19 mouse cellular contexts compared by ENCODE assay signal in the genomic region with DNA sequence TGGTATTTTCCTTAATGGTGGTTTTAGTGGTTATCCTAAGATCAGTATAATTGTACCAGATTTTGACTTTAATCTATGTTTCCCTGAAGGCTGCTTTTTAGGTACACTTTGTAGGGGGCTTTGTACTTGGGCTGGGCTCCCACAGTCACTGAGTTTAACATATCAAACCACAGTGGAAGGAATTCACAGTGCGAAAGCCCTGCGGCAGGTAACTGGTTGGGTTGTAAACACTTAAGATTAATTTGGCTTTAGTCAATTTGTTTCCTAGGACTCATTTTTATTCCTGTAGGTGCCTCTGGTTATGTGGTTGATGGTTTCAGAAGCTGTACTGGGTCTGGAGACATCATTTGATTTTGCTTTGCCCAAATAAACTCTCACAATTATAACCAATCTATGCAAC. TPM values are rescaled to one million over a fixed set of nuclear protein-coding genes. Genes with fewer than 3 reads are reported as not detected.
"Had no signal": no experiment of that assay in that cellular context is flagged by ENCODE, and none has a peak within 500 bp of the region (broad histone marks: within the 10 kb centered on the region; RNA-seq: fewer than 3 reads in every experiment).

No protein-coding gene starts in this region.

- H3K27me3 ChIP-seq: limb, embryonic 12.5 days; limb, embryonic 15.5 days; midbrain, embryonic 12.5 days; midbrain, embryonic 15.5 days; neural tube, embryonic 12.5 days; neural tube, embryonic 15.5 days had no signal

- DNase-seq: left cerebral cortex, postnatal 4 days; liver, postnatal 0 days; lung, embryonic 14.5 days; right cerebral cortex, adult 18-20 months; right cerebral cortex, postnatal 14 days; right cerebral cortex, postnatal 4 days; thymus, postnatal 25 days had no signal

- H3K27ac ChIP-seq: limb, embryonic 12.5 days; limb, embryonic 15.5 days; liver, embryonic 14.5 days; macrophage; midbrain, embryonic 12.5 days; midbrain, embryonic 15.5 days; neural tube, embryonic 12.5 days; neural tube, embryonic 15.5 days; stomach, postnatal 0 days had no signal

- H3K9ac ChIP-seq: limb, embryonic 12.5 days; limb, embryonic 15.5 days; liver, embryonic 14.5 days; liver, postnatal 0 days; lung, embryonic 14.5 days; midbrain, embryonic 12.5 days; midbrain, embryonic 15.5 days; neural tube, embryonic 12.5 days; neural tube, embryonic 15.5 days had no signal

- H3K4me1 ChIP-seq: limb, embryonic 12.5 days; limb, embryonic 15.5 days; midbrain, embryonic 15.5 days; neural tube, embryonic 12.5 days; neural tube, embryonic 15.5 days had no signal

- ATAC-seq: intestine, postnatal 0 days; liver, postnatal 0 days; lung, postnatal 0 days; midbrain, embryonic 15.5 days had no signal

- H3K9me3 ChIP-seq: limb, embryonic 12.5 days; limb, embryonic 15.5 days; midbrain, embryonic 12.5 days; midbrain, embryonic 15.5 days; neural tube, embryonic 12.5 days; neural tube, embryonic 15.5 days had no signal

- H3K4me2 ChIP-seq: limb, embryonic 12.5 days; limb, embryonic 15.5 days; liver, embryonic 11.5 days; lung, embryonic 14.5 days; midbrain, embryonic 12.5 days; midbrain, embryonic 15.5 days; neural tube, embryonic 12.5 days; neural tube, embryonic 15.5 days had no signal

- H3K36me3 ChIP-seq: limb, embryonic 12.5 days; limb, embryonic 15.5 days; midbrain, embryonic 12.5 days; midbrain, embryonic 15.5 days; neural tube, embryonic 12.5 days; neural tube, embryonic 15.5 days had no signal

- H3K4me3 ChIP-seq: limb, embryonic 12.5 days; limb, embryonic 15.5 days; midbrain, embryonic 12.5 days; midbrain, embryonic 15.5 days; neural tube, embryonic 12.5 days; neural tube, embryonic 15.5 days had no signal

RNA-seq across cellular contexts. Expression of a gene that starts 24.4 kb away (rescaled TPM):
- polyA plus RNA-seq: limb, embryonic 12.5 days; midbrain, embryonic 12.5 days had no signal

RNA-seq across cellular contexts. Expression of a gene that starts 49.4 kb away (rescaled TPM):
- polyA plus RNA-seq: macrophage had no signal
